Mouse (Mus musculus) heart, adult 2 months (tissue): Measurements from ENCODE around the gene Slc29a4.

Experiments
- CTCF ChIP-seq: fragments of 200-600 bp; IDR thresholded peaks from 2 replicates; pipeline ENCODE4 v1.8.1; 2022; ENCODE audit warnings: antibody characterized with exemption, mild to moderate bottlenecking, moderate library complexity
- POLR2A ChIP-seq: fragments of 200-500 bp; IDR thresholded peaks from 2 replicates; pipeline ENCODE4 v1.6.1; 2011; ENCODE audit warnings: mild to moderate bottlenecking, low read depth, low read length, control low read depth; ENCODE audit not compliant: insufficient read depth

- no peak for TF ChIP-seq POLR2A
- TF ChIP-seq CTCF: peak; percentile 99
Observed at GRCm38 (mm10) chr5:142718037-142718436, 25.7 kb downstream of the Slc29a4 start.
